Mouse (Mus musculus): Measurements from ENCODE around the gene Gxylt2.

The Gxylt2 gene

DNA sequence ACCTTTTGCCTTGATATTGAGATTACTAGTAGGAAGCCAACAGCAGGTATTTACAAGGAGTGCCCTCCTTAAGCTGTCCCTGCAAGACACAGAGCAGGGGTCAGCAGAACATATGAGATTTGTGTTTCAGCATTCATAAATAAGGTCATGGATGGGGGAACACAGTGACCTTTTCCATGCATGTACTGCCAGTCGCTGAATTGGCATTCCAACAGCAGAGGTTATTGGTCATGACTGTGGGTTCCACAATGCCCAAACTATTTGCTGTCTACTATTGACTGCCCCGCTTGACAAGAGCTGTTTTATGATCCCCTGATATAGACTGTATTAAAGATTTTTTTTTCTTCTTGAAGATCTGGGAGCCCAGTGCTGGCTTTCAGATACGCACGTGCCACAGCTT lies 95.2 kb downstream of the Gxylt2 start:
- DNase-seq (ENCODE audit: low read depth, low spot score): no peak

DNA sequence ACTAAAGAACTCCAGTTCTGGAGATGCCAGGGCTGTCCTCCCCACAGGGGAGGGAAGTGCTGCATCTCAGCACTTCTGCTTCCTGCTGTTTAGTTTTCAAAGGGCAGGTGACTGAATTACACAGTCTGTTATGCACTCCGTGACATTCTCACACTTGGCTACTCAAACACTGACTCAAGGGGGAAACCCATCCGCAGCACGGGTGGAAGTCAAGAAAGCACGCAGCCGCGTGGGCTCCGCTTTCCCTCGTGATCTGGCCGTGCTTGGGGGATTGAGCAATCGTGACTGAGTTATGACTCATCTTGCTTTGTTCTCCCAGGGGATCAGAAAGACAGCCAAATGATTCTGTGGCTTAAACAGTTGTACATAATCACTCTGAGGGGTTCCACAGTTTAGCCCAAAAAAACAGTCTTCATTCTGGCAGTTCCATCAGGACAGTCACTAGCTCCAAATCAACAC lies 96.0 kb downstream of the Gxylt2 start:
- DNase-seq (ENCODE audit: low read depth, low spot score): no peak

- peak; percentile 23 for DNase-seq (ENCODE audit: low read depth, low spot score)
Measured at GRCm38 (mm10) chr6:100802381-100803083, 98.0 kb downstream of the Gxylt2 start.

- peak; percentile 21 for DNase-seq (ENCODE audit: low read depth, low spot score)
Measured at GRCm38 (mm10) chr6:100803250-100803649, 98.7 kb downstream of the Gxylt2 start.

DNA sequence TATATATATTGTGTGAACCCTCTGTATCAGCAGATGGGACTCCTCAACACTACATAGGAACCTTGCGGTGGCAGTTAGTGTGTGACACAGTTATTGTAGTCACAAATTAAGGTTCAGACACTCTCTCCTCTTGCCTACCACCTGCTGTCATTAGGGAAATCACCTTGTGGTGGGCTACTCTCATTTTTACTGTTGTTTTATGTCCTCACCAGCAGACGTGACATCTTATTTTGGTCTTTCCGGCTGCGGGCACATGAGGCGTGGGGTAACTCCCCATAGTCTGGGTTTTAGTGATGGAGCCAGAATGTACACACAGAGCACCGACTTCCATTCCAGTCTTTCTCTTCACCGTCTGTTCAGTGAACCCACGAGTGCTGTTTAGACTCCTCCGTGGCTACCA lies 102.7 kb downstream of the Gxylt2 start:
- DNase-seq (ENCODE audit: low read depth, low spot score): no peak

- DNase-seq (ENCODE audit: low read depth, low spot score): no peak
Measured at GRCm38 (mm10) chr6:100807746-100808145, 103.2 kb downstream of the Gxylt2 start.

DNA sequence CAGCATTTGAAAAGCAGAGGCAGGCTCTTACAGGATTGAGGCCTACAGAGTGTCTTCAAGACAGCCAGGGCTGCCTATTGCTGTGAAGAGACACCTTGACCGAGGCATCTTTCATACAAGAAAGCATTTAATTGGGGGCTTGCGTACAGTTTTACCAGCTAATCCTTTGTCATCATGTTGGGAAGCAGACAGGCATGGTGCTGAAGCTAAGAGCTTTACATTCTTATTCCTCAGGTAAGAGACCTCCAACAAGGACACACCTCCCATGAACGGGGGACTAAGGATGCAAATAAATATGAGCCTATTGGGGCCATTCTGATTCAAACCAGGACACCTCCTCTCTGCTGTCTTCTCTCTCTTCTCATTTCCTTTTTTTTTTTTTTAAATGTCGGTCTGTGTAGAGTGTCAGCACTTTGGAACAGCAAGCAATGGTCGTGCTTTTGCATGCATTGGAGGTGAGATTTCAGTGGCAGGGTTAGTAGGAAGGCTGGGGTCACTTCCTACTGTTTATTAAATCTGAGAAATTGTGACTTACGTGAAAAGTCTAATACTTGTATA lies 103.8 kb downstream of the Gxylt2 start:
- no peak for DNase-seq (ENCODE audit: low read depth, low spot score)

GRCm38 (mm10) chr6:100810117-100810516 lies 105.6 kb downstream of the Gxylt2 start:
- no peak for DNase-seq (ENCODE audit: low read depth, low spot score)

DNA sequence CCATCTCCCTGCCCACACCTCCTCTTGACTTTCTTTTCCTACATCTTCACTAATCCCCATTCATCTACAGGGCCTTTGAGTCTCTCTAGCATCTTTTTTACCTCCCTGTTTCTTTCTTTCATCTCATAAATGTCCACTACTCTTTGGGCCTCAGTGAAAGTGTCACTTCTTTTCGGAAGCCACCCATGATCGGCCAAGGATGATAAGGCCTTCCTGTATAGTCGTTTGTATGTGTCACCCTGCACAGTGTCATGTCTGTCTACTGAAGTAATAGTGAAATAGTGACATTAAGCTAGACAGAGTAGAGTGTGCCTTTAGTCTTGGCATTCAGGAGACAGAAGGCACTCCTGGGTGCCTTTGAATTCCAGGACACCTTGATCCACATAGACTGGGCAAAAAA lies 107.2 kb downstream of the Gxylt2 start:
- no peak for DNase-seq (ENCODE audit: low read depth, low spot score)

DNA sequence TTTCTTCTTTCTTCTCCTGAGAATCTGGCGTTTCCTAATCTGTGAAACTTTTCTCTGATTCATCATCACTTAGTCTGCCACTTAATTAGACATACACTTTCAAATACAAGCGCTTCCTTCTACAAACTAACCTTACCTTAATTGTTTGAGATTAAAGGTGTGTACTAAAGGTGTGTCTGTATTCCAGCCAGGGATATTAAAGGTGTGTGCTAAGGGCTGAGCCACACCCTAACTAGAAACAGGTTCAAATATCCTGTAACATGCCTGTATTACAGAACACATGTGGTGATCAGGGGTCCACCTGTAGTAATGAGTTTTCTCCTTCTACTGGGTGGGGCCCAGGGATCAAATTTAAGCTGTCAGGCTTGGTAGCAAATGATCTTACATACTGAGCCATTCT lies 116.8 kb downstream of the Gxylt2 start:
- no peak for DNase-seq (ENCODE audit: low read depth, low spot score)

DNA sequence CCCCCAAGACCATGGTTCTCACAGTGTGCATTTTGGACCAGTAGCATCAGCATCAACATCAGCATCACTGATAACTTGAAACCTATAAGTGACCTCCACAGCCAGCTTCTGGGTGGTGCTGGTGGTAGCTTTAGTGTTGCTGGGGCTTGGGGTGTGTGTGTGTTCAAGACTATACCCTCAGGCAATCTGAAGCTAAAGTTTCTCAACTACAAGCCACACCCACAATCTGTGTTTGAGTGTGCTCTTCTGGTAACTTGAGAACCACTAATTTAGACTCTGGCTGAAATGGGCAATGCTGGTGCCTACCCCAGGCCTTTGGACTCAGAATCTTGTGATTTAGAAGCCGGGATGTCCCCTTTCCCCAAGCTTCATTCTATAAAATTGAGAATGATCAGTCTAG lies 118.8 kb downstream of the Gxylt2 start:
- DNase-seq (ENCODE audit: low read depth, low spot score): no peak

DNA sequence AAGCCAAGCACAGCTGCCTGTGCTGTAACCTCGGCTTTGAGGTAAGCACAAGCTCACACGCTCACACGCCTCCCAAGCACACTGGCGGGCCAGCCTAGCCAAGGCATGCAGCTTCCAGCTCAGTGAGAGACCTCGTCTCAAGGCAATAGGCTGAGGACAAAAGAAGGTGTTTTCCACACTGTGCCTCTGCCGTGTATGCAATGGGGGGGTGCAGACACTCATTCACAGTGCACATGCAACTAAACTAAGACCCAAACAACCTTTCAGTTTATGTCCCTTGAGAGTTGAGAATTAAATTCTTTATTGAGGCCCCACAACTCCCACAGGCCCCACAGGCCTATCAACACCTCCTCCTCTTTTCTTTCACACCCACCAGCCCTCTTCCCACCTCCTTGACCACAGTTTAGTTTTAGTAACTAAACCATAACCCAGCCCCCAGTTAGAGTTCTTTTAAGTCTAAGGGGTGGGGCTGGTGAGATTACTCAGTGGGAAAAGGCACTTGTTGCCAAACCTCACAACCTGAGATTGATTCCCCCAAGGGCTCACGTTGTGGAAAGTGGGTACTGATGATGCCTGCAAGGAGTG lies 119.9 kb downstream of the Gxylt2 start:
- peak; percentile 28 for DNase-seq (ENCODE audit: low read depth, low spot score)

- DNase-seq (ENCODE audit: low read depth, low spot score): no peak
Measured at GRCm38 (mm10) chr6:100826046-100826445, 121.5 kb downstream of the Gxylt2 start.

DNA sequence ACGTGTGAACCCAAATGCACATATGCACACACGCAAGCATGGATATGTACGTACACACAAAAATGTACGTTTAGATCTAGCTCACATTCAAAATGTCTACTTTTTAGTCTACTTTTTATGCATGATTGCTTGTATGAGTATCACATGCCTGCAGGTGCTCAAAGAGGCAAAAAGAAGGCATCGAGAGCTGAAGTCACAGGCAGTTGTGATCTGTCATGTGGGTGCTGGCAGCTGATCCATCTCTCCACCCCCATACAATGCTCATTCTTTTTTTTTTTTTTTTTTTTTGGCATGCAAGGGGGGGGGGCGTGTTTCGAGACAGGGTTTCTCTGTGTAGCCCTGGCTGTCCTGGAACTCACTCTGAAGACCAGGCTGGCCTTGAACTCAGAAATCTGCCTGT lies 124.0 kb downstream of the Gxylt2 start:
- DNase-seq (ENCODE audit: low read depth, low spot score): no peak

GRCm38 (mm10) chr6:100829770-100830169 lies 125.2 kb downstream of the Gxylt2 start:
- DNase-seq (ENCODE audit: low read depth, low spot score): no peak

DNA sequence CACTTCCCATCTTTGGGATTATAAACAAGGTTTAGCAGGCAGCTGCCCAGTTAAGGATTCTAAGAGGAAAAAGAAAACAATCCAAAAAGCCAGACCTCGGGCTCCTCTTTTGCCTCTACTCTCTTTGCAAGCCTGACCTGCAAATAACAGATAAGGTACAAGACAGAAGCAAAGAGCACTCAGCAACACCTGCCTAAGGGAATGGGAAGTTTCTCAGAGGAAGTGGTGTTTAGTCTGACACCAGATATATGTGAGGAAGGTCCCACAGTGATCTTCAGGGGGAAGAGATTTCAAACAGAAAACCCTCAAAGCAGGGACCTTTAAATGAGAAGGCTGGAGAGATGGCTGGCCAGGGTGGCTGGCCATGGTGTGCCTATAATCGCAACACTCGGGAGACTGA lies 126.7 kb downstream of the Gxylt2 start:
- DNase-seq (ENCODE audit: low read depth, low spot score): no peak

DNA sequence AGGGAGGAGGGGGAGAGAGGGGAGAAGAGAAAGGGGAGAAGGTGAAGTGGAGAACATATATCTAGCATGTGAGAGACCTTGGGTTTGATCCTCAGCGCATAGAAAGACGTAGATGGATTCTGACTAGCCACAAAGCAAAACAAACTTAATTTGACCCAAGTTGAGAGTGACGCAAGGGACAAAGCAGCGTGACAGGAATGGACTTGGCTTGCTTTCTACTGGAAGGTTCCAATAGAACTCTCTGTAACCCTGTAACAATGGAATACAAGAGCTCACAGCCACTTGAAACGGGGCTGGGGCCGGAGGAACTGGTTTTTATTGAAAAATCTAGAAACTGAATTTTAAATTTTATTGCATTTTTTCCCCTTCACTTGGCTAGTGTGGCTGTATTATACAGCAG lies 127.2 kb downstream of the Gxylt2 start:
- no peak for DNase-seq (ENCODE audit: low read depth, low spot score)

GRCm38 (mm10) chr6:100833355-100833754 lies 128.8 kb downstream of the Gxylt2 start, which contains the start of gene Ppp4r2:
Gene Ppp4r2, plus strand, starts transcription at chr6:100833622.
- DNase-seq (ENCODE audit: low read depth, low spot score): peak; percentile 87

DNA sequence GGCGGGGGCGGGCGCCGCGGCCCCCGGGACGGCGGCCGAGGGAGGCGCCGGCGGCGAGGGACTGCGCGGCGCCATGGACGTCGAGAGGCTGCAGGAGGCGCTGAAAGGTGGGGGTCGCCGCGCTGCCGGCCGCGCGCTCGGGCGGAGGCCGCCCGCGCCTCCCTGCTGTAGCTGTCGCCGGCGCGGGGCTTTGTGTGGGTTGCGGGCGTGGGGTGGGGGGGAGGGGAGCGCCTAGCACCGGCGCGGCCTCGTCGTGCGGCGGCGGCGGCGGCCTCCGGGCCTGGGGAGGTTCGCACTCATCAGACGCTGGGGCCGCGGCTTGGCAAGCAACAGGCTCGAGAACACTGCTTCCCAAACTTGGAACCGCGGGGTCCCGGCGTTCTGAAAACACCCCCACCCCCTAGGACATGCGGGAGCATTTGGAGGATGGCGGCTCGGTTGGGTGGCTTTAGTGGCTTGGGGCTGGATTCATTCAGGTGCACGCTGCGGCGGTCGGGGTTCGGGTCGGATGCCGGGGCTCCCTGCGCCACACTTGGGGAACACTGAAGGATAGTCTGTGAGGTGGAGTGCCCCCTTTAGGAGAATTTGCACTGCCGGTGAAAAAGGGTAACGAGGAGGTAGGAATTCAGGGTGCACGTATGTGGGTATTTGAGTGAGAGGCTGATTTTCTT lies 129.4 kb downstream of the Gxylt2 start:
- peak; percentile 70 for DNase-seq (ENCODE audit: low read depth, low spot score)

DNA sequence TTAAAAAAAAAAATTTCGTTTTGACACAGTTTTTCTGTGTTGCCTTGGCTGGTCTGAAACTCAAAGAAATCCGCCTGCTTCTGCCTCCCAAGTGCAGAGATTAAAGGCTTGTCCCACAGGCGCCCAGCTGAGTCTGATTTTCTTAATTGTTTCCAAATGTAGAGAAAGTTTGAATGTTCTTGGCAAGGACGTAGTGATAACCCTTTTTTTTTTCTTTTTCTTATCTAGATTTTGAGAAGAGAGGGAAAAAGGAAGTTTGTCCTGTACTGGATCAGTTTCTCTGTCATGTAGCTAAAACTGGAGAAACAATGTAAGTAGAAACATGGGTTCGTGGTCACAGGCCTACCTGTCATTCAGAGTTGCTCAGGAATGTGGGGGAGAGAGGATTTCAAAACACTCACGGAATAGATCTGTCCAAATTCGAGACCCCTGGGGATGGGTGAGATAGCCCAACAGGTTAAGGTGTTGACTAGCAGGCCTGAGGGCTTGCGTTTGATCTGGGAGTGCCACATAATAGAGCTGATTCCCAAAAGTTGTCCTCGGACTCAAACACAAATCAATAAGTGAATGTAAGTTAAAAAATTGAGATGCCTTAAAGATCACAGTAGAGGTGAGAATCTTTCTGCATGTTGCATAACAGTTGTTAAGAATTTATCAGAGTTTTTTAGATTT lies 130.1 kb downstream of the Gxylt2 start:
- peak; percentile 37 for DNase-seq (ENCODE audit: low read depth, low spot score)

- DNase-seq (ENCODE audit: low read depth, low spot score): no peak
Measured at GRCm38 (mm10) chr6:100845058-100845457, 140.5 kb downstream of the Gxylt2 start.

DNA sequence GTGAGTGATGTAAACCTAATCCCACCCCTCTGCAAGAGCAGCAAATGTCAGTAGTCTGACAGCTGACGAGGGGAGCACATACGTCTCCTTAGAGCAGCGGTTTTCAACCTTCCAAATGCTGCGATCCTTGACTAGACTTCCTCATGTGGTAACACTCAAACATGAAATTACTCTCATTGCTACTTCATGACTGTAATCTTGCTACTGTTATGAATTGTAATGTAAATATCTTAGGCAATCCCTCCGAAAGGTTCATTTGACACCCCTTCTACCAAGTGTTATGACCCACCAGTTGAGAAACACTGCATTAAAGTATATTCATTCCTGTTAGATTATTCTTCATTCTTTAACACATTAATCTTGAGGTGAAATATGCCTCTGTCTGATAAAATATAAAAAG lies 142.7 kb downstream of the Gxylt2 start:
- DNase-seq (ENCODE audit: low read depth, low spot score): no peak
